Mouse (Mus musculus): ENCODE results near the gene Glcci1. TPM values are rescaled to one million over a fixed set of nuclear protein-coding genes. Genes with fewer than 3 reads are reported as not detected.
"Not testable (repeated sequence)": the region's sequence is repeated elsewhere in the genome, so short reads cannot be mapped to it uniquely, and the experiment has no call there.

Glcci1 gene
- polyA plus RNA-seq, 1 experiment from 2014 or later: 16.3 TPM

DNA sequence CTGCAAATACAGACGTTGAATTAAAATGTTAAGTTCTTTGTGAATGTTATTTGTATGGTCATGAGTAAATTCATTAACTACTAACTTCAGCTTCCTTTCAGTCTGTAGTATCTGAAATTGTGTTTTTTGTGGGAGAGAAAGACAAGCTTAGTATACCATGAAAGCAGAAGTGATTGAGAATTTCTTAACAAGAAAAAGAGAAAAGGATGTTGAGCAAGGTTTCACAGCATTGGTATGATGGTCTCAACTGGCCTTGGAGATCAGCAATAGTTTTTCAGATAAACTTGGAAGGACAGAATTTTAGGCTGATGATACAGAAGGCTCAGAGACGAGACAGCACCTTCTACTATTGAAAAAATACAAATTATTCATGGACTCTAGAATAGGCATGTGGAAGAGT lies 27.5 kb downstream of the Glcci1 start:
- Histone ChIP-seq H3K27me3 (ENCODE audit: low read depth, poor library complexity, severe bottlenecking) (no peaks in the 10 kb centered on the region), H3K27ac (no peak overlapping the region), H3K4me3 (no peak overlapping the region), H3K4me1 (no peaks in the 10 kb centered on the region), H3K9me3 (replicated peaks) (no peaks in the 10 kb centered on the region), H3K36me3 (no peaks in the 10 kb centered on the region)
- no peak for DNase-seq (ENCODE audit: low spot score)
- WGBS: 87% methylated on average over 2 of the region's 2 CpGs

DNA sequence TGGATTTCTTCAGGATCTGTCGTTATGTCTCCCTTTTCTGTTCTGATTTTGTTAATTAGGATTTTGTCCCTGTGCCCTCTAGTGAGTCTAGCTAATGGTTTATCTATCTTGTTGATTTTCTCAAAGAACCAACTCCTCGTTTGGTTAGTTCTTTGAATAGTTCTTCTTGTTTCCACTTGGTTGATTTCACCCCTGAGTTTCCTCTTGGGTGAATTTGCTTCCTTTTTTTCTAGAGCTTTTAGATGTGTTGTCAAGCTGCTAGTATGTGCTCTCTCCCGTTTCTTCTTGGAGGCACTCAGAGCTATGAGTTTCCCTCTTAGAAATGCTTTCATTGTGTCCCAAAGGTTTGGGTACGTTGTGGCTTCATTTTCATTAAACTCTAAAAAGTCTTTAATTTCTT lies 32.1 kb downstream of the Glcci1 start:
- not testable (repeated sequence) for H3K4me1 ChIP-seq; DNase-seq (ENCODE audit: low spot score); H3K27ac ChIP-seq; H3K4me3 ChIP-seq; H3K9me3 ChIP-seq (replicated peaks); H3K27me3 ChIP-seq (ENCODE audit: low read depth, poor library complexity, severe bottlenecking)
- peaks cover 17% of the 10 kb centered on the region for H3K36me3 ChIP-seq
- 91% methylated on average over 4 of the region's 4 CpGs for WGBS

DNA sequence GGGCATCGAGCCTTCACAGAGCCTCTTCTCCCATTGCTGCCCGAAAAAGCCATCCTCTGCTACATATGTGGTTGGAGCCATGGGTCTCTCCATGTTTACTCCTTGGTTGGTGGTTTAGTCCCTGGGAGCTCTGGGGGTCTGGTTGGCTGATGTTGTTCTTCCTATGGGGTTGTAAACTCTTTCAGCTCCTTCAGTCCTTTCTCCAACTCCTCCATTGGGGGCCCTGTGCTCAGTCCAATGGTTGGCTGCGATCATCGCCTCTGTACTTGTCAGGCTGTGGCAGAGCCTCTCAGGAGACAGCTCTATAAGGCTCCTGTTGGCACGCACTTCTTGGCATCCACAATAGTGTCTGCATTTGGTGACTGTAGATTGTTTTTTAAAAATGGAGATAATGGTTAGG lies 35.4 kb downstream of the Glcci1 start:
- no peak for DNase-seq (ENCODE audit: low spot score)
- WGBS: 94% methylated on average over 5 of the region's 5 CpGs
- no peak overlapping the region for H3K4me3 ChIP-seq
- no peaks in the 10 kb centered on the region for H3K27me3 ChIP-seq (ENCODE audit: low read depth, poor library complexity, severe bottlenecking)
- peaks cover 28% of the 10 kb centered on the region for H3K36me3 ChIP-seq
- no peaks in the 10 kb centered on the region for H3K9me3 ChIP-seq (replicated peaks)
- H3K27ac ChIP-seq: no peak overlapping the region
- no peaks in the 10 kb centered on the region for H3K4me1 ChIP-seq

GRCm38 (mm10) chr6:8545780-8546179 lies 36.4 kb downstream of the Glcci1 start:
- Histone ChIP-seq H3K27me3 (ENCODE audit: low read depth, poor library complexity, severe bottlenecking) (no peaks in the 10 kb centered on the region), H3K36me3 (peaks cover 28% of the 10 kb centered on the region), H3K4me1 (no peaks in the 10 kb centered on the region), H3K4me3 (no peak overlapping the region), H3K27ac (no peak overlapping the region), H3K9me3 (replicated peaks) (no peaks in the 10 kb centered on the region)
- WGBS: 94% methylated on average over 7 of the region's 7 CpGs
- DNase-seq (ENCODE audit: low spot score): no peak

GRCm38 (mm10) chr6:8551155-8551554 lies 41.8 kb downstream of the Glcci1 start:
- no peaks in the 10 kb centered on the region for H3K27me3 ChIP-seq (ENCODE audit: low read depth, poor library complexity, severe bottlenecking)
- H3K4me1 ChIP-seq: no peaks in the 10 kb centered on the region
- no peak overlapping the region for H3K4me3 ChIP-seq
- no peak overlapping the region for H3K27ac ChIP-seq
- 98% methylated on average over 2 of the region's 2 CpGs for WGBS
- peaks cover 30% of the 10 kb centered on the region for H3K36me3 ChIP-seq
- DNase-seq (ENCODE audit: low spot score): no peak
- H3K9me3 ChIP-seq (replicated peaks): no peaks in the 10 kb centered on the region

- WGBS: 95% methylated on average over 5 of the region's 5 CpGs
- peaks cover 36% of the 10 kb centered on the region for H3K36me3 ChIP-seq
- H3K9me3 ChIP-seq (replicated peaks): no peaks in the 10 kb centered on the region
- H3K4me3 ChIP-seq: no peak overlapping the region
- H3K27ac ChIP-seq: no peak overlapping the region
- H3K27me3 ChIP-seq (ENCODE audit: low read depth, poor library complexity, severe bottlenecking): no peaks in the 10 kb centered on the region
- H3K4me1 ChIP-seq: no peaks in the 10 kb centered on the region
- DNase-seq (ENCODE audit: low spot score): no peak
Observed at GRCm38 (mm10) chr6:8556849-8557571, 47.6 kb downstream of the Glcci1 start.

DNA sequence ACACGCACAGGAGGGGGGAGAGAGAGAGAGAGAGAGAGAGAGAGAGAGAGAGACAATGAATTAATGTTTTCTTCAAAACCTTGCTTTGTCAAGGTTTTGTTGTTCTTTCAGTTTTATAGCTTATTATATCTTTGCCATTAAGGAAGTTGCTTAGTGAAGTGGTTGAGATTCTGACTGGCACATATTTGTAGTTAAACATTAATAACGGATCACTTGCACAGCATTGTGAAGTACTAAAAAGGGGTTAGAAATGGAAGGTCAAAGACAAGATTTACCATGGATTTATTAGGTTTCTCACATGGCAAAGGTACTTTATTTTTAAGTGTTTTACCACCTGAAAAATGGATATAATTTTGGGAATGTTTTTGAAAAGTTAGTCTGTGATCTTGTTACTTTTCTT lies 51.3 kb downstream of the Glcci1 start:
- Histone ChIP-seq H3K9me3 (replicated peaks) (no peaks in the 10 kb centered on the region), H3K27ac (no peak overlapping the region), H3K36me3 (peaks cover 33% of the 10 kb centered on the region), H3K4me1 (no peaks in the 10 kb centered on the region), H3K27me3 (ENCODE audit: low read depth, poor library complexity, severe bottlenecking) (no peaks in the 10 kb centered on the region), H3K4me3 (no peak overlapping the region)
- WGBS: 98% methylated on average over 2 of the region's 2 CpGs
- no peak for DNase-seq (ENCODE audit: low spot score)

- WGBS: 94% methylated on average over 9 of the region's 9 CpGs
- no peaks in the 10 kb centered on the region for H3K9me3 ChIP-seq (replicated peaks)
- H3K27me3 ChIP-seq (ENCODE audit: low read depth, poor library complexity, severe bottlenecking): no peaks in the 10 kb centered on the region
- H3K4me3 ChIP-seq: no peak overlapping the region
- H3K27ac ChIP-seq: no peak overlapping the region
- H3K4me1 ChIP-seq: no peaks in the 10 kb centered on the region
- no peak for DNase-seq (ENCODE audit: low spot score)
- H3K36me3 ChIP-seq: peaks cover 29% of the 10 kb centered on the region
Observed at GRCm38 (mm10) chr6:8582377-8582776, 73.0 kb downstream of the Glcci1 start.

DNA sequence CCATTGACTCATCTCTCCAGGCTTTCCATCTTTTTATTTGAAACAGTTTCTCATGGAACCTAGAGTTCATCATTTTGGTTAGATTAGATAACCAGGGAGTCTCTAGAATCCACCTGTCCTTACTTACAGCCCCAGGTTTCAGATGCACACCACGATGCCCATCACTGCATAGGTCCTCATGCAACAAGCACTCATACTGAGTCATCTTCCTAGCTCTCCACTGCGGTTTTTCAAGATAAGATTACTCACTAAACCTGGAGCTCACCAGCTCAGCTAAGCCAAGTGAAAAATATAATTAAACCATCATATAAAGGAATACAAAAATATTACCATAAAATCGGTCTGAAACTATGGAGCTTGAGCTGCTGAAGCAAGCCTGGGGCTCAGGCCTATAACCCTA lies 74.5 kb downstream of the Glcci1 start:
- Histone ChIP-seq H3K27me3 (ENCODE audit: low read depth, poor library complexity, severe bottlenecking) (no peaks in the 10 kb centered on the region), H3K9me3 (replicated peaks) (no peaks in the 10 kb centered on the region), H3K27ac (no peak overlapping the region), H3K36me3 (peaks cover 29% of the 10 kb centered on the region), H3K4me3 (no peak overlapping the region), H3K4me1 (no peaks in the 10 kb centered on the region)
- 91% methylated on average over 3 of the region's 3 CpGs for WGBS
- DNase-seq (ENCODE audit: low spot score): no peak

DNA sequence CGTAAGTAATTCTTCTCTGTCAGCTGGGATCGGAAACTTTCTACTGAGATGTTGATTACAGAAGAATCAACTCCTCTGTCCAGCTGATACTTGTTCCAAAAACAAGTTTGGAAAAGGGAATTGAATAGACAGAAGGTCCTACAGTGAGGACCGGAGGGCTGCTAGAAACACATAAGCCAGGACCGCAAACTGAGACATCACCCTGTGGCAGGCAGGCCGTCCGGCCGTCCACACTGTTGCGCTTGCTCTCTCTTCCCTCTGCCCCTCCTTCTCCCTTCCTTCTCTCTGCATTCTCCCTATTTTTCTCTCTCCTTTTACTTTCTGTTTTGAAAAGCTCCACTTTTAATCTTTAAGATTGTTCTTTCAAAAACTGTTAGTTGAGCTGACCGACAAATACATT lies 82.3 kb downstream of the Glcci1 start:
- WGBS: 93% methylated on average over 9 of the region's 9 CpGs
- no peak for DNase-seq (ENCODE audit: low spot score)
- Histone ChIP-seq H3K36me3 (peaks cover 23% of the 10 kb centered on the region), H3K4me1 (no peaks in the 10 kb centered on the region), H3K4me3 (no peak overlapping the region), H3K27me3 (ENCODE audit: low read depth, poor library complexity, severe bottlenecking) (no peaks in the 10 kb centered on the region), H3K9me3 (replicated peaks) (no peaks in the 10 kb centered on the region), H3K27ac (no peak overlapping the region)

DNA sequence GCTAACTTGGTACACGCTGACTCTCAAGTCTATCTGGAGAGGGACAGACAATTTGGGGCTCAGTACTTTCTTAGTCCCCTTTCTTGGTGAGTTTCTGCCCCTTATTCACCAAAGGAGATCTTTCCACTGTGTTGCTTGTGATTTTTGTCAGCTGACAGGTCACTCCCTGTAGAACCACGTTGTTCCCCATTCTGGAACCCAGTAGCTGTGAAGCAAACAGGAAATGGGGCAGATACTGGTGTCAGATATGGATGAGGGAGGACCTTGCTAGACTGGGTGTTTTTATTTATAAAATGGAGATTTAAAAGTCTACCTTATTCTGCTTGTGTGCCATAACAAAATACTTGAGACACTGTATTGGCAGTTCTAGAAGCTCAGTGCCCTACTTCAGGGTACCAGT lies 108.0 kb downstream of the Glcci1 start:
- WGBS: 89% methylated on average over 2 of the region's 2 CpGs
- Histone ChIP-seq H3K27me3 (ENCODE audit: low read depth, poor library complexity, severe bottlenecking) (no peaks in the 10 kb centered on the region), H3K36me3 (no peaks in the 10 kb centered on the region), H3K4me3 (no peak overlapping the region), H3K4me1 (no peaks in the 10 kb centered on the region), H3K9me3 (replicated peaks) (no peaks in the 10 kb centered on the region), H3K27ac (no peak overlapping the region)
- no peak for DNase-seq (ENCODE audit: low spot score)

DNA sequence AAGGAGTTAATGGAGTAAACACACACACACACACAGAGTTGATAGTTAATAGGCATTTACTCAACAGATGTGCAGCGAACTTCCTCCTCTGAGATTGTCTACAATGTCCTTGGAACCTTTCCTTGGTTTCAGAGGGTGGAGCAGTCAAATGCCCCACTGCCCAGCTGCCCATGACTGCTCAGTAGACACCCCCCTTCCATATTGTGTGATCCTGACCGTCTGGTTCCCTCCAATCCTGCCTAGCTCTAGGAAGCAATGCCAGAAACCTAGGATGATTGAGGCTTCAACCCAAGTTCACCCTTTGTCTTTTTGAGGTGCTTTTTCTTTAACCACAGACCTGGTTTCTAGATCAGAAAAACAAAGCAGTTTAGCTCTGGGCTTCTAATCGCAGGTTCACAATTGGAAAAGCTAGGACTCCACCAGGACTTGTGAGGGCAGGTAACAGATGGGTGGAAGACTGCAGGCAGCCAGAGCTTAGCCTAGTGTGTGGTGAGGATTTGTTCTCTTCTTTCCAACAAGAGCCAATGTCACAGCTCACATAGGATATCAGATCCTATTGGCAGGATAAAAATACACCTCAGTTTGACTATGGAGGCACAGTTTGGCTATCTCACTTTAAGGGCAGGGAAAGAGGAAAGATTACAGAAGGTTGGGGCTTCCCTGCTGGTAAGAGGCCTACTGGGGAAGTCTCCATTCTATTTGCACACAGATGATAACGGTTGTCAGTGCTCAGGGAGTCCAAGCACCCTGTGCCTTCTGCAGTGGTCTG lies 110.4 kb downstream of the Glcci1 start:
- 84% methylated on average over 4 of the region's 4 CpGs for WGBS
- no peaks in the 10 kb centered on the region for H3K27me3 ChIP-seq (ENCODE audit: low read depth, poor library complexity, severe bottlenecking)
- H3K9me3 ChIP-seq (replicated peaks): no peaks in the 10 kb centered on the region
- no peak for DNase-seq (ENCODE audit: low spot score)
- H3K27ac ChIP-seq: no peak overlapping the region
- no peak overlapping the region for H3K4me3 ChIP-seq
- H3K4me1 ChIP-seq: no peaks in the 10 kb centered on the region
- no peaks in the 10 kb centered on the region for H3K36me3 ChIP-seq

DNA sequence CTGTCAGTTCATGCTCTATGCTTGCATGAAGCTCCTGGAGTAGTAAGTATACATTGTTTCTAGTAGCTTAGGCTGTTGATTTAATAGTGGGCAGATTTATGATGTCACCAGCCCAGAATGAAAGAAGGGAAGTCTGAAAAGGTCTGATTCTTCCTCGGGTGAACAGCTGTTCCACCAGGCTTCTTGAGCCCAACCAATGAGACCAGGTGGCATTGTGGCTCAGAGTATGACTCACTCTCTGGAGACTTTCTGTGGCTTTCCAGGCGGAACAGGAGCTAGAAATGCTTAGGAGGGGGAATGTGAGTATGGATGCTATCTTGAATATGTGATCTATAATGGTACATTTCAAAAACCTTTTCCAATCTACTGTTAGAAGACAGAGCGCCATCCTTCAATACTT lies 113.6 kb downstream of the Glcci1 start:
- no peaks in the 10 kb centered on the region for H3K27me3 ChIP-seq (ENCODE audit: low read depth, poor library complexity, severe bottlenecking)
- H3K27ac ChIP-seq: no peak overlapping the region
- no peak for DNase-seq (ENCODE audit: low spot score)
- H3K36me3 ChIP-seq: no peaks in the 10 kb centered on the region
- H3K4me3 ChIP-seq: no peak overlapping the region
- no peaks in the 10 kb centered on the region for H3K4me1 ChIP-seq
- 83% methylated on average over 3 of the region's 3 CpGs for WGBS
- no peaks in the 10 kb centered on the region for H3K9me3 ChIP-seq (replicated peaks)
